Mouse (Mus musculus) liver, postnatal 0 days (tissue): ENCODE measurements around the gene Cebpe.

ENCODE experiments used
- CTCF ChIP-seq: sonication (generic); IDR thresholded peaks from 2 replicates; pipeline ENCODE4 v1.5.1; 2016; ENCODE audit warnings: antibody characterized with exemption, low read depth
- EP300 ChIP-seq: IDR thresholded peaks from 2 replicates; pipeline ENCODE4 v1.6.1; 2016; ENCODE audit warnings: antibody characterized with exemption, low read depth, mild to moderate bottlenecking

DNA sequence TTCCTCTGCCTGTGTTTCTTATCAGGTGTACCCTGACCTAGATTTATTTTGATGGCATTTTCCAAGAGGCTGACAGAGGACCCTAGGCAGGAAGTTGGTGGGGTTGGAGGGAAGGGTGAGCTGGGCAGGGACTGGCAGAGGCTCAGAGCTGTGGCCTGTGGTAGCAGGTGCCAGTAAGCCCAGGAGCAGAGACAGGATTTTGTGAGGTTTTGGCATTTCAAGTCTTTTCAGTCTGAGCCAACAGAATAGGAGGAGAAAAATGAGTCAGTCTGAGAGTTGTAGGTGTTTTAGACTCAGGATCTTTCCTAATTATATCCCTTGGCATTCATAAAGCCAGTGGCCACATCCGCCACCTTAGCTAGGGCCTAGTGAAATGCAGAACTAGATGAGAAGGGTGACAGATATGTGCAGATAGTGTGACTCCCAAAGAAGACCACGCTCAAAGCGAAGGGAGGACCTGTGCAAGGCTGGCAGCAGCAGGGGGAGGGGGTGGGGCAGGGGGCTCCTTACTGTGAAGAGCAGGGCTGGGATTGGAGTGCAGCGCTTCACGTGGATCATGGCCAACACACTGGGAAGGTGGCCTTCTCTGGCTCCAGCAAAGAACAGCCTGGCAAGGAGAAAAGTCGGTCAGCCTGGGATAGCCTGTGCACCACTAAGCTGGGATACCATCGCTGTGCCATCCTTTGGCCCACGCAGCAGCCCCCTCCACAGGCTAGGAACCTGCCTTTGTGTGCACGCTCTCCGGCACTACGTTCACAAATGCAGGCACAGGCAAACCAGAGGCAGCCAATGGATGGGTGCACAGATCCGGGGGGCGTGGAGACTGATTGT is 17.1 kb upstream of the Cebpe start:
- TF ChIP-seq CTCF, result no peak
- no peak for TF ChIP-seq EP300
